Mouse (Mus musculus) activated CD4-positive, CD25-positive, alpha-beta regulatory T cell (primary cell): Measurements from ENCODE around the gene Sptbn1. TPM values are rescaled to one million over a fixed set of nuclear protein-coding genes. Genes with fewer than 3 reads are reported as not detected.

Source experiments
- polyA plus RNA-seq, 2 experiments: library from polyadenylated mRNA; unstranded; fragments of 100-300 nt; shearing (Covaris generic); gene quantifications; one replicate each; pipeline ENCODE4 v1.2.1; 2017

Gene Sptbn1
- 10 to 100 TPM; 58.3 to 83.2 TPM for polyA plus RNA-seq

DNA sequence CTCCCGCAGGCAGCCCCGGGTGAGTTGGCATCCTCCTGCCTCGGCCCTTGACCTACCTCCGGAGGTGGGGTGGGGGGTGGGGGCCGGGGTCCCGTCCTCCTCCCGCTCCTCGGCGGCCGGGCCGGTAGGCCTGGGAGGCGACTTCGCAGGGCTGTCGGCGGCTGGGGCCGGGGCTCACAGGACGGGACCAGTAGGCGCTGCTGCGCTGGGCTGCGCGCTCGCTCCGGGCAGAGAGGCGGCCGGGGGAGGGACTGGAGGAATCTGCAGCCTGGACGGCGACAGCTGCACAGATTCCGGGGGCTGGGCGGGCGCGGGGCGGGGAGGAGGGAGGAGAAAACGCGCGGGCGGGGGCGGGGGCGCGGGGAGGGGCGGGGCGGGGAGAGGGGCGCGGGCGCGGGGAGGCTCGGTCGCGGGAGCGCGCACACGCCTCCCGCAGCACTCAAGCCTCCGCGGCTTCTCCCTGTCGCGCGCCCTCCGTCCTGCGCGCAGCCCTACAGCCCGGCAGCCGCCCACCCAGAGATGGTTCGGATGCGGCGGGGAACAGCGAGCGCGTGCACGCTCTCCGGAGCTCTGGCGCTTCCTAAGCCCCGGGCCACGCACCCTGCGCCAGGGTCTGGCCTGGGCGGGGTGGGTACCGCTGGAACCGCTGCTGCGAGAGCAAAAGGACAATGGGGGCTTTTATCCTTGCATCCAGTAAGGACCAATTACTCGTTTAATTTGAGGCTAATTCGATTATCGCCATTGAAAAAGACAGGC is at the start of gene Sptbn1:
Gene Sptbn1, minus strand, starts transcription at position 284 of the 756 bp plus-strand sequence.

Other genes with a start within 250 kb of the Sptbn1 start
- under 1 TPM; 0.16 to 0.21 TPM for gene Eml6, start 242.1 kb downstream of the Sptbn1 start, polyA plus RNA-seq
- gene 4930505A04Rik, start 203.7 kb upstream of the Sptbn1 start, polyA plus RNA-seq: not detected